Mouse (Mus musculus): Measurements from ENCODE around the gene Cplx3. TPM values are rescaled to one million over a fixed set of nuclear protein-coding genes. Genes with fewer than 3 reads are reported as not detected.

Cplx3 gene
- polyA plus RNA-seq, 1 experiment from 2014 or later = not detected

DNA sequence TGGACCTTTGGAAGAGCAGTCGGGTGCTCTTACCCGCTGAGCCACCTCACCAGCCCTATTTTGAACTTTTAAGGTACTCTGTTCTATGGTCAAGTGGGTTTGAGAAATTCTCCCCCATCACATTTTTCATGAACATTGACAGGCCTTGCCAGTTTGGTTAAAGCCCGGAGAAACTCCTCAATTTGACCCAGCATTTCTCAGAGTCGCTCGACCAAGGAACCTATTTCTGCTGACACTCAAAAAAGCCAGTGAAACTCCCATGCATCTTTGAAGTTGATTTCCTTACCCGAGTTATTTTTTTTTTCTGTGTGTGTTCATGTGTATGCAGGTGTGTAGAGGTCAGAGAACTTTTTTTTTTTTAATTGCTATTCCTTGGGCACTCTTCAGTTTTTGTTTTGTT is 41.5 kb downstream of the Cplx3 start:
- no peaks in the 10 kb centered on the region for H3K36me3 ChIP-seq (ENCODE audit: control insufficient read depth, insufficient read depth, low read length)
- no peak overlapping the region for H3K27ac ChIP-seq (replicated peaks; ENCODE audit: low read depth, low read length)
- 93% methylated on average over 6 of the region's 6 CpGs for WGBS
- H3K9ac ChIP-seq (ENCODE audit: low read length) = no peak overlapping the region
- no peak overlapping the region for H3K4me3 ChIP-seq (ENCODE audit: low read depth, low read length)
- H3K4me1 ChIP-seq (ENCODE audit: control insufficient read depth, insufficient read depth, low read length) = peaks cover 7% of the 10 kb centered on the region
- DNase-seq (ENCODE audit: low spot score) (no peak), ATAC-seq (ENCODE audit: insufficient number of reproducible peaks, low FRiP score, low TSS enrichment, low read depth) (no peak)
- no peaks in the 10 kb centered on the region for H3K9me3 ChIP-seq (ENCODE audit: control insufficient read depth, low read length)
- H3K27me3 ChIP-seq (ENCODE audit: control insufficient read depth, insufficient read depth, low read length) = no peaks in the 10 kb centered on the region
- no peak overlapping the region for H3K4me2 ChIP-seq (ENCODE audit: low read depth, severe bottlenecking)

DNA sequence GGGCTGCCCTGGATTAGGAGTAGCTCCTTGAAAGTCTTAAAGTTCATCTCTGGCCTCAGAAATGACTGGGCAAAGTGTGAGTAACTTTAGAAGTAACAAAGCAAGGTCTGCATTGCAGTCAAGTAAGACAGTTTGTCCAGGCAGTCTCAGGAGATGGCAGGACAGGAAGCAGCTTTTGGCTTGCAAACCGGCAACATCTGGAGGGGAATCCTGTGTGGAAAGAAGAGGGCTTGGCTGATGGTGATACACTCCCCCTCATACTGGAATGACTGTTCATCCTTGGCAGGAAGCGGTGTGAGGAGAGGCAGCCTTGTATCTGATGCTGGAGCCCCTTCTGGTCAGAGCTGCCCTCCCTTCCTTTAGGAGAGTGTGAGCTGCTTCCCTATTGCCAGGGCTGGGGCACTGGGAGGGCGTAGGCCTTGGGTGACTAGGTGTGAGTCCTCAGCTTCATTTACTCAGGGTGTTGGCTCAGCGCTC is 43.1 kb downstream of the Cplx3 start:
- Histone ChIP-seq H3K4me1 (ENCODE audit: control insufficient read depth, insufficient read depth, low read length) (peaks cover 7% of the 10 kb centered on the region), H3K27ac (replicated peaks; ENCODE audit: low read depth, low read length) (no peak overlapping the region), H3K9ac (ENCODE audit: low read length) (no peak overlapping the region), H3K4me2 (ENCODE audit: low read depth, severe bottlenecking) (no peak overlapping the region), H3K36me3 (ENCODE audit: control insufficient read depth, insufficient read depth, low read length) (no peaks in the 10 kb centered on the region), H3K4me3 (ENCODE audit: low read depth, low read length) (no peak overlapping the region), H3K27me3 (ENCODE audit: control insufficient read depth, insufficient read depth, low read length) (no peaks in the 10 kb centered on the region), H3K9me3 (ENCODE audit: control insufficient read depth, low read length) (no peaks in the 10 kb centered on the region)
- ATAC-seq (ENCODE audit: insufficient number of reproducible peaks, low FRiP score, low TSS enrichment, low read depth) = no peak
- 69% methylated on average over 4 of the region's 4 CpGs for WGBS
- no peak for DNase-seq (ENCODE audit: low spot score)

DNA sequence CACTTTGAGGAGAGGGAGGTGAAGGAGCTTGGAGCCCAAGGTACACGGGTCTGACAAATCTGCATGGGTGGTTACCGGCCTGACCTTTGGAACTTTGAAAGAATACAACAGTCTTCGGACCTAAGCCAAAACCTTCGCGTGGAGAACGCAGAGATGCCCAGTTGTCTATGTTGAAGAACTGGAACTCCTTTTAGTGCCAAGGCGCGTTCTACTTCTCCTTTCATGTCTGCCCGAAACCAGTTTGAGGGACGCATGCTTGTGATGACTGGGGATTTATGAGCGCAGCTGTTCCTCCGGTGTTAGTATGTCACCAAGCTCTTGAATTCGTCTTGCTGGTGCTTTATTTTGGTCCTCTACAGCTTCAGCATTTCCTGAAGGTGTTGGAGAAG is 44.4 kb downstream of the Cplx3 start:
- no peak for DNase-seq (ENCODE audit: low spot score)
- Histone ChIP-seq H3K4me3 (ENCODE audit: low read depth, low read length) (peak overlapping the region; percentile 50), H3K9ac (ENCODE audit: low read length) (no peak overlapping the region), H3K36me3 (ENCODE audit: control insufficient read depth, insufficient read depth, low read length) (no peaks in the 10 kb centered on the region), H3K9me3 (ENCODE audit: control insufficient read depth, low read length) (no peaks in the 10 kb centered on the region), H3K4me1 (ENCODE audit: control insufficient read depth, insufficient read depth, low read length) (peaks cover 7% of the 10 kb centered on the region), H3K27me3 (ENCODE audit: control insufficient read depth, insufficient read depth, low read length) (no peaks in the 10 kb centered on the region), H3K27ac (replicated peaks; ENCODE audit: low read depth, low read length) (no peak overlapping the region), H3K4me2 (ENCODE audit: low read depth, severe bottlenecking) (peak overlapping the region; percentile 75)
- 80% methylated on average over 13 of the region's 13 CpGs for WGBS
- ATAC-seq (ENCODE audit: insufficient number of reproducible peaks, low FRiP score, low TSS enrichment, low read depth) = no peak

DNA sequence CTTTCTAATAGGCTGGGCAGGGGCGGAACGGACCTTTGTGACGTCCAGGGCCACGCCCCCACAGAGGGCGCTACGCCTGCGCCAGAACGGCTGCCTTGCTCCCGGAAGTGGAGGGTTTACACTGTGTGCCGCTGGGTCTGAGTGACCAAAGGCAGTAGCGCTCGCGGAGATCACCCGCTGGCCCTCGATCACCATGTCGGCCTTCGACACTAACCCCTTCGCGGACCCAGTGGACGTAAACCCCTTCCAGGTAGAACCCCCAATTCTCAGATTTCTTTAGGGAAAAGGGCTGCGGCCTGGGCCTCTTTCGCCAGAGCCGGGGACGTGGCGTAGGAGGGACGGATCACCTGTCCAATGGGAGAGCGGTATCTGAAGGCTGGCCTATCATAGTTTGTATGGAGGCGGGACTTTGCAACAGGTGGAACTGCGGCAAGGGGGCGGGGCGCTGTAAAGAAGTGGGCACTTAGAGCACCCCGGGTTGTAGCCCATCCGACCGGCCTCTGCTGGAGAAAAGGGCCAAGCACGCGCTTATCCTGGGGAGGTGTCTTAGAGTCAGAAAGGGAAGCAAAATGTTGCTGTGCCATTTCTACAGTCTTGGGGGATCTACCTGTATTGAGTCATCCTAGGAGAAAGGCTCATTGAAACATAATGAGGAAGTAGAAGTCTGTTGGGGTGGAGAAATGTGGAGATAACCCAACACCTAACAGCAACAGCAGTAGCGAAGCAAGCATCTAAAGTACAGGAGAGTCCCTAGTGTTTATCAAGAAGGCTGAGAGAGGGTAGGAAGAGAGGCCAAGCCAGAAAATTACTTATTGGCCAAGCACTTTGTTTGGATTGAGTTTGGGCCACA is 45.0 kb downstream of the Cplx3 start, which contains the start of gene Scamp2:
Gene Scamp2 (plus strand): TSS at position 83 of the 850 bp plus-strand sequence.
- H3K4me3 ChIP-seq (ENCODE audit: low read depth, low read length) = peak within 1 kb of the TSS; percentile 50
- no peak within 1 kb of the TSS for H3K27ac ChIP-seq (replicated peaks; ENCODE audit: low read depth, low read length)
- WGBS = under 1% methylated on average over 37 of the region's 37 CpGs
- peak; percentile 99 for ATAC-seq (ENCODE audit: insufficient number of reproducible peaks, low FRiP score, low TSS enrichment, low read depth)
- H3K27me3 ChIP-seq (ENCODE audit: control insufficient read depth, insufficient read depth, low read length) = no peaks in the 10 kb centered on the region
- no peaks in the 10 kb centered on the region for H3K9me3 ChIP-seq (ENCODE audit: control insufficient read depth, low read length)
- DNase-seq (ENCODE audit: low spot score) = peak; percentile 94
- H3K4me2 ChIP-seq (ENCODE audit: low read depth, severe bottlenecking) = peak within 1 kb of the TSS; percentile 75
- peaks cover 7% of the 10 kb centered on the region for H3K4me1 ChIP-seq (ENCODE audit: control insufficient read depth, insufficient read depth, low read length)
- peak within 1 kb of the TSS; percentile 31 for H3K9ac ChIP-seq (ENCODE audit: low read length)
- H3K36me3 ChIP-seq (ENCODE audit: control insufficient read depth, insufficient read depth, low read length) = no peaks in the 10 kb centered on the region

DNA sequence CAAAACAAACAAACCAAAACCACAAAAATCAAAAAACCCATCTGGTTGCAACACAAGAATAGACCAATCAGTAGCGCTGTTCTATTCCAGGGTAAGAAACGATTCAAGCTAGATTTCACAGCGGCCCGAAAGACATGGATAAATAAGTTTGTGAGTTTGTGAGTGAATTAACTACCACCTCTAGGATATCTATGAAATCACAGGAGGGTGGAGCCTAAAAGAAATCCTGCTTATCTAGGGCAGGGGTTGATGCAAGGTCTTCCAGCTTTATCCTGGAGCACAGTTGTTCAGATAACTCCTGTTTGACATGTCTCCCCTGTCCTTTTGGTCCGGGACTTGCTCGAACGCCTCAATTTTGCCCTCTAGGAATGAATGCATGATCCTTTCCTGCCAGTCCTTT is 45.8 kb downstream of the Cplx3 start:
- Histone ChIP-seq H3K4me1 (ENCODE audit: control insufficient read depth, insufficient read depth, low read length) (peaks cover 7% of the 10 kb centered on the region), H3K36me3 (ENCODE audit: control insufficient read depth, insufficient read depth, low read length) (no peaks in the 10 kb centered on the region)
- WGBS = 30% methylated on average over 7 of the region's 7 CpGs

DNA sequence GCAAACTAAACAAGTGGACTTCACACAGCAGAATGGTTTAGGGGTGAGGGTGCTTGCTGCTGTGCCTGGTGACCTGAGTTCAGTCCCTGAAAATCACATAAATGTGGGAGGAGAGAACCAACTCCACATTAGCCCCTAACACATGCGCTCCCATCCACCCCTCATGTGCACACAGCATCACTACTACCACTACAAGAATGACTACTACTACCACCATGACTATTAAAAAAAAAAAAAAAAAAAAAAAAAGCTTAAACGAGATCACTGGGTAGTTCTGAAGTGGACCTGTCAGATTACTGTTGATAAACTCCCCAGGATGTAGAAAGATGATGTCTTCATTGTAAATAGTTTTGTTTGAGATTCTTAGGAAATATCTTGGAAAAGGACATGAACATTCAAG is 46.5 kb downstream of the Cplx3 start:
- no peak overlapping the region for H3K9ac ChIP-seq (ENCODE audit: low read length)
- no peak for DNase-seq (ENCODE audit: low spot score)
- no peaks in the 10 kb centered on the region for H3K27me3 ChIP-seq (ENCODE audit: control insufficient read depth, insufficient read depth, low read length)
- no peak overlapping the region for H3K4me2 ChIP-seq (ENCODE audit: low read depth, severe bottlenecking)
- no peaks in the 10 kb centered on the region for H3K36me3 ChIP-seq (ENCODE audit: control insufficient read depth, insufficient read depth, low read length)
- no peak overlapping the region for H3K4me3 ChIP-seq (ENCODE audit: low read depth, low read length)
- WGBS = 66% methylated on average over 2 of the region's 2 CpGs
- no peak for ATAC-seq (ENCODE audit: insufficient number of reproducible peaks, low FRiP score, low TSS enrichment, low read depth)
- no peaks in the 10 kb centered on the region for H3K9me3 ChIP-seq (ENCODE audit: control insufficient read depth, low read length)
- H3K4me1 ChIP-seq (ENCODE audit: control insufficient read depth, insufficient read depth, low read length) = peaks cover 7% of the 10 kb centered on the region
- no peak overlapping the region for H3K27ac ChIP-seq (replicated peaks; ENCODE audit: low read depth, low read length)

More for the DNA sequence above, 45.8 kb downstream of the Cplx3 start:
- Histone ChIP-seq H3K27ac (replicated peaks; ENCODE audit: low read depth, low read length) (no peak overlapping the region), H3K27me3 (ENCODE audit: control insufficient read depth, insufficient read depth, low read length) (no peaks in the 10 kb centered on the region), H3K4me3 (ENCODE audit: low read depth, low read length) (peak overlapping the region; percentile 50), H3K9ac (ENCODE audit: low read length) (peak overlapping the region; percentile 31; the same call in 1 of the 2 replicates), H3K4me2 (ENCODE audit: low read depth, severe bottlenecking) (peak overlapping the region; percentile 75), H3K9me3 (ENCODE audit: control insufficient read depth, low read length) (no peaks in the 10 kb centered on the region)
- no peak for DNase-seq (ENCODE audit: low spot score)
- no peak for ATAC-seq (ENCODE audit: insufficient number of reproducible peaks, low FRiP score, low TSS enrichment, low read depth)

DNA sequence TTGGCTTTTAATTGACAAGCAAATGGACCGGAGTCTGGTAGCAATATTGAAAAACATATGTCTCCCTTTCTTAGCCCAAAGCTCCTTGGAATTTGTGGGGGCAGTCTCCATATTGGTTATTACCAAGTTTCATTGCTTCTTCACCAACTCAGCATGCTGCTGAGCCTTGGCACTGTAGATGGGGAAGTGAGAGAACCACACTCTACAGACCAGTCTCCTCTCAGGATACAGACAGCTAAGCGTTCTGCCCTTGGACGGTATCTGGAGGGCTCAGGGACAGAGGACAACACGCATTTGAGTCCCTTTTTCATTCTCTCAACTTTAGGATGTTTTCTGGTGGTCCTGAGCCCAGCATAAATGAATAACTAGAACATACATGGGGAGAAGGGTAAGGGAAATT is 47.5 kb downstream of the Cplx3 start:
- Histone ChIP-seq H3K36me3 (ENCODE audit: control insufficient read depth, insufficient read depth, low read length) (no peaks in the 10 kb centered on the region), H3K27me3 (ENCODE audit: control insufficient read depth, insufficient read depth, low read length) (no peaks in the 10 kb centered on the region), H3K9ac (ENCODE audit: low read length) (no peak overlapping the region), H3K9me3 (ENCODE audit: control insufficient read depth, low read length) (no peaks in the 10 kb centered on the region), H3K27ac (replicated peaks; ENCODE audit: low read depth, low read length) (no peak overlapping the region), H3K4me3 (ENCODE audit: low read depth, low read length) (no peak overlapping the region), H3K4me1 (ENCODE audit: control insufficient read depth, insufficient read depth, low read length) (peaks cover 7% of the 10 kb centered on the region), H3K4me2 (ENCODE audit: low read depth, severe bottlenecking) (no peak overlapping the region)
- no peak for DNase-seq (ENCODE audit: low spot score)
- WGBS = 84% methylated on average over 4 of the region's 4 CpGs
- no peak for ATAC-seq (ENCODE audit: insufficient number of reproducible peaks, low FRiP score, low TSS enrichment, low read depth)

DNA sequence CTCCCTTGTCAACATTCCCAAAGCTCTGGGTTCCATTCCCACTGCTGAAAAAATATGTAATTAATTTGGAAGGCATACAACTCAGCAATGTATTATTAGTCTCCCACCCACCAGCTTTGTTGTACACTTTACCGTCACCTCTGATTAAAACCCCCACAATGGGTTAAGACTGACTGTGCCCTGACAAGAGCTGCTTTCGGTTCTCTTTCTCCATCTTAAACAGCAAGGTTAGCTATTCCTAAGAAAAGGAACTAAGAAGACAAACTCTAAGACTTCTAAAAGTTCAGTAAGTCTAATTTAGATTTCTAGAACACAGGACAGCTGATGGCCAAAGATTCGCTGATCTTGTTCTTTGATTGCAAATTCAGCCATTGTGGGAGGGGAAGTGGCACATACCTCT is 48.9 kb downstream of the Cplx3 start:
- no peak overlapping the region for H3K4me3 ChIP-seq (ENCODE audit: low read depth, low read length)
- 86% methylated on average over 3 of the region's 3 CpGs for WGBS

More for the DNA sequence above, 48.9 kb downstream of the Cplx3 start:
- no peaks in the 10 kb centered on the region for H3K9me3 ChIP-seq (ENCODE audit: control insufficient read depth, low read length)
- H3K4me1 ChIP-seq (ENCODE audit: control insufficient read depth, insufficient read depth, low read length) = peaks cover 7% of the 10 kb centered on the region
- H3K27ac ChIP-seq (replicated peaks; ENCODE audit: low read depth, low read length) = no peak overlapping the region
- no peaks in the 10 kb centered on the region for H3K27me3 ChIP-seq (ENCODE audit: control insufficient read depth, insufficient read depth, low read length)
- H3K4me2 ChIP-seq (ENCODE audit: low read depth, severe bottlenecking) = no peak overlapping the region
- no peak for ATAC-seq (ENCODE audit: insufficient number of reproducible peaks, low FRiP score, low TSS enrichment, low read depth)
- DNase-seq (ENCODE audit: low spot score) = no peak
- H3K9ac ChIP-seq (ENCODE audit: low read length) = no peak overlapping the region
- no peaks in the 10 kb centered on the region for H3K36me3 ChIP-seq (ENCODE audit: control insufficient read depth, insufficient read depth, low read length)
